Mouse (Mus musculus) T-helper 17 cell (primary cell): ENCODE results near the gene Cox10.

ENCODE experiments used
- in situ Hi-C, 2 experiments: fragments of 300-600 bp; cut with MboI, MseI; formaldehyde crosslinking; loops; 1 replicate in 1 of 2; 2 replicates in 1 of 2; pipeline ENCODE4 v1.15.1; 2025; ENCODE audit warnings: high pct_unique_total_duplicates in 2 of 2

Cox10 gene

GRCm38 (mm10) chr11:63957207-63957606, 122.1 kb downstream of the Cox10 start:
- in situ Hi-C loops, result no loop called here

GRCm38 (mm10) chr11:63956748-63957147, 122.5 kb downstream of the Cox10 start:
- in situ Hi-C loops, result no loop called here

- in situ Hi-C loops, result loop anchor here in 1 of 2 experiments (5.0 kb wide), 1 partner anchor 82 kb away; no protein-coding TSS in a partner anchor
Observed at GRCm38 (mm10) chr11:63953887-63954286, 125.4 kb downstream of the Cox10 start.

GRCm38 (mm10) chr11:63952743-63953191, 126.5 kb downstream of the Cox10 start:
- in situ Hi-C loops, result loop anchor here in 1 of 2 experiments (5.0 kb wide), 1 partner anchor 80 kb away; no protein-coding TSS in a partner anchor

GRCm38 (mm10) chr11:63951831-63952631, 127.2 kb downstream of the Cox10 start:
- in situ Hi-C loops, result loop anchor here in 1 of 2 experiments (5.0 kb wide), 1 partner anchor 80 kb away; no protein-coding TSS in a partner anchor

GRCm38 (mm10) chr11:63948371-63948770, 130.9 kb downstream of the Cox10 start:
- in situ Hi-C loops, result loop anchor here (25.0 kb wide), 2 partner anchors 536 to 764 kb away; no protein-coding TSS in a partner anchor

GRCm38 (mm10) chr11:63947024-63947423, 132.2 kb downstream of the Cox10 start:
- in situ Hi-C loops, result loop anchor here (25.0 kb wide), 2 partner anchors 535 to 765 kb away; no protein-coding TSS in a partner anchor

GRCm38 (mm10) chr11:63943947-63944346, 135.3 kb downstream of the Cox10 start:
- in situ Hi-C loops, result loop anchor here (5.0 to 25.0 kb wide), 3 partner anchors 532 to 768 kb away; no protein-coding TSS in a partner anchor

GRCm38 (mm10) chr11:63943268-63943890, 135.9 kb downstream of the Cox10 start:
- in situ Hi-C loops, result loop anchor here (5.0 to 25.0 kb wide), 3 partner anchors 531 to 769 kb away; no protein-coding TSS in a partner anchor

- in situ Hi-C loops, result loop anchor here (5.0 to 25.0 kb wide), 3 partner anchors 530 to 770 kb away; no protein-coding TSS in a partner anchor
Observed at GRCm38 (mm10) chr11:63942177-63942576, 137.1 kb downstream of the Cox10 start.

GRCm38 (mm10) chr11:63936641-63937040, 142.6 kb downstream of the Cox10 start:
- in situ Hi-C loops, result loop anchor here (10.0 to 25.0 kb wide), 3 partner anchors 358 to 776 kb away; no protein-coding TSS in a partner anchor

GRCm38 (mm10) chr11:63926901-63927300, 152.4 kb downstream of the Cox10 start:
- in situ Hi-C loops, result loop anchor here (5.0 to 25.0 kb wide), 5 partner anchors 118 to 785 kb away; partner anchors contain the start of genes F930015N05Rik (in 1 of the 2) and Hs3st3a1 (in 1 of the 2)

GRCm38 (mm10) chr11:63925161-63925582, 154.1 kb downstream of the Cox10 start:
- in situ Hi-C loops, result loop anchor here (5.0 to 25.0 kb wide), 5 partner anchors 120 to 787 kb away; partner anchors contain the start of genes F930015N05Rik (in 1 of the 2) and Hs3st3a1 (in 1 of the 2)

- in situ Hi-C loops, result loop anchor here (10.0 to 25.0 kb wide), 2 partner anchors 120 to 1863 kb away; partner anchors contain the start of gene Map2k4 (in 1 of the 2)
Observed at GRCm38 (mm10) chr11:63924286-63924930, 154.9 kb downstream of the Cox10 start.

GRCm38 (mm10) chr11:63923386-63923785, 155.9 kb downstream of the Cox10 start:
- in situ Hi-C loops, result loop anchor here (10.0 to 25.0 kb wide), 2 partner anchors 121 to 1864 kb away; partner anchors contain the start of gene Map2k4 (in 1 of the 2)

GRCm38 (mm10) chr11:63922091-63922621, 157.1 kb downstream of the Cox10 start, which contains the start of gene Hs3st3b1:
Gene Hs3st3b1, minus strand, starts transcription at chr11:63922290.
- in situ Hi-C loops, result loop anchor here (10.0 to 25.0 kb wide), 2 partner anchors 123 to 1865 kb away; partner anchors contain the start of gene Map2k4 (in 1 of the 2)

- in situ Hi-C loops, result loop anchor here (10.0 to 25.0 kb wide), 2 partner anchors 124 to 1866 kb away; partner anchors contain the start of gene Map2k4 (in 1 of the 2)
Observed at GRCm38 (mm10) chr11:63921044-63921951, 158.0 kb downstream of the Cox10 start.

GRCm38 (mm10) chr11:63920531-63920930, 158.7 kb downstream of the Cox10 start:
- in situ Hi-C loops, result loop anchor here (10.0 to 25.0 kb wide), 2 partner anchors 124 to 1867 kb away; partner anchors contain the start of gene Map2k4 (in 1 of the 2)
